Mouse (Mus musculus) regulatory T cell (primary cell): ENCODE measurements around the gene Cd5l.

ENCODE experiments used
- in situ Hi-C: fragments of 300-600 bp; cut with MboI, MseI; formaldehyde crosslinking; loops from one replicate; pipeline ENCODE4 v1.15.1; 2025; ENCODE audit warnings: high pct_unique_total_duplicates

Gene Cd5l

DNA sequence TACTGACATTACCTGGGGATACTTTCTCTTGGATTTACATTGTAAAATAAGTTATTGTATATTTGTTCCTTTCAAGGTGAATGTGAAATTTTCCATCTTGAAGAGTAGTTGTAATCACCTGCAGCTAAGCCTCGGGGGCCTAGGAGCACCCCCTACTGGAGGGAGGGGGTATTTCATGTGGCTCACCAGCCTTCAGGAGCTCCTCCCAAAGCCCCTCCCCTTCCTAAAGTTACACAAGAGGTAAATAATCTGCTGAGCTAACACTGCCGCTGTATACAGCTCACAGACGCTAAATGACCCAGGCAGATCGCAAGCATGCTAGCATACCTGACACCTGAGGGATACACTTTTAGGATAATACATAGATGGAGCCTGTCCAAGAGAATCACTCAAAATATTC is 50.5 kb downstream of the Cd5l start:
- in situ Hi-C loops = no loop called here

GRCm38 (mm10) chr3:87409196-87409935 is 51.7 kb downstream of the Cd5l start:
- in situ Hi-C loops = no loop called here

GRCm38 (mm10) chr3:87410605-87411004 is 52.9 kb downstream of the Cd5l start:
- in situ Hi-C loops = loop anchor here (5.0 kb wide), 2 partner anchors 92 to 168 kb away; no protein-coding TSS in a partner anchor

- in situ Hi-C loops = loop anchor here (5.0 kb wide), 2 partner anchors 91 to 169 kb away; no protein-coding TSS in a partner anchor
These were observed 53.5 kb downstream of the Cd5l start for GRCm38 (mm10) chr3:87411150-87411549.

DNA sequence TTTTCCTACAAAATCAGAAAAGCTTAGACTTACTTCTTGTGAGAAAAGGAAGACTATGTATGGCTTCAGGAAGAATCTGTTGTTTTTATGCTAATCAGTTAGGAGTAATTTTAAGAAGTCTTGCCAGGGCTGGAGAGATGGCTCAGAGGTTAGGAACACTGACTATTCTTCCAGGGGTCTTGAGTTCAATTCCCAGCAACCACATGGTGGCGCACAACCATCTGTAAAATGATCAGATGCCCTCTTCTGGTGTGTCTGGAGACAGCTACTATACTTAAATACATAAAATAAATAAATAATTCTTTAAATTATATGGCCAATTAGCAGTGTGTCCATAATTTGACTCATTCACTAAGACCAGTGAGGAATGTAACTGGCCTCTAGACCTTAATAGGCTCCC is 63.0 kb downstream of the Cd5l start:
- in situ Hi-C loops = no loop called here
